Mouse (Mus musculus) liver, postnatal 0 days (tissue): ENCODE data around the gene Gm20388. TPM values are rescaled to one million over a fixed set of nuclear protein-coding genes. Genes with fewer than 3 reads are reported as not detected.

Experiments used
- ATAC-seq: fragments of 200-750 bp; cut with Nextera tagmentation; 2 replicates; pipeline ENCODE4 v1.8.0; 2017; ENCODE audit warnings: mild to moderate bottlenecking, moderate library complexity
- DNase-seq: peaks from one replicate; pipeline ENCODE4 v3.0.0-alpha.2; 2016
- H3K27ac ChIP-seq: fragments of 300-500 bp; sonication (generic); 2 replicates; pipeline ENCODE4 v1.5.1; 2014; ENCODE audit warnings: antibody characterized with exemption, moderate library complexity, mild to moderate bottlenecking, low read depth
- H3K27me3 ChIP-seq: fragments of 300-500 bp; sonication (generic); 2 replicates; pipeline ENCODE4 v1.6.1; 2014; ENCODE audit warnings: low read length, control low read depth, mixed read lengths; ENCODE audit not compliant: insufficient read depth
- H3K36me3 ChIP-seq: fragments of 300-500 bp; sonication (generic); replicated peaks from 2 replicates; pipeline ENCODE4 v1.6.1; 2014; ENCODE audit warnings: mild to moderate bottlenecking, control low read depth, low read length, moderate library complexity, mixed read lengths; ENCODE audit not compliant: insufficient read depth
- H3K4me1 ChIP-seq: fragments of 300-500 bp; sonication (generic); 2 replicates; pipeline ENCODE4 v1.6.1; 2014; ENCODE audit warnings: antibody characterized with exemption, mild to moderate bottlenecking, control low read depth; ENCODE audit not compliant: insufficient read depth
- H3K4me2 ChIP-seq: fragments of 300-500 bp; sonication (generic); 2 replicates; pipeline ENCODE4 v1.6.1; 2014; ENCODE audit warnings: low read depth, mild to moderate bottlenecking, low read length, moderate library complexity, mixed read lengths
- H3K4me3 ChIP-seq: fragments of 300-500 bp; sonication (generic); 2 replicates; pipeline ENCODE4 v1.5.1; 2014; ENCODE audit warnings: low read depth, low read length
- H3K9ac ChIP-seq: fragments of 300-500 bp; sonication (generic); replicated peaks from 2 replicates; pipeline ENCODE4 v1.6.1; 2014; ENCODE audit warnings: mild to moderate bottlenecking, moderate library complexity
- H3K9me3 ChIP-seq: fragments of 300-500 bp; sonication (generic); 2 replicates; pipeline ENCODE4 v1.6.1; 2016; ENCODE audit warnings: mild to moderate bottlenecking, control low read depth, low read length, mixed read lengths
- CTCF ChIP-seq: sonication (generic); IDR thresholded peaks from 2 replicates; pipeline ENCODE4 v1.5.1; 2016; ENCODE audit warnings: antibody characterized with exemption, low read depth
- EP300 ChIP-seq: IDR thresholded peaks from 2 replicates; pipeline ENCODE4 v1.6.1; 2016; ENCODE audit warnings: antibody characterized with exemption, low read depth, mild to moderate bottlenecking
- WGBS: fragments of 180-500 bp; shearing (Covaris S2); extraction: QIAGEN DNeasy Blood & Tissue Kit; methylation state at CpG from one replicate; pipeline ENCODE4 v1.1.7; 2014; ENCODE audit not compliant: insufficient replicate concordance; 5-methylcytosine and 5-hydroxymethylcytosine counted together
- polyA plus RNA-seq: library from polyadenylated mRNA; unstranded; fragments of >200 nt; fragmentation: Nextera tagmentation; extraction: Ambion mirVana; gene quantifications from 2 replicates; pipeline ENCODE4 v1.2.1, GENCODE M21; 2015

The Gm20388 gene
- polyA plus RNA-seq, 1 experiment from 2014 or later = not detected

DNA sequence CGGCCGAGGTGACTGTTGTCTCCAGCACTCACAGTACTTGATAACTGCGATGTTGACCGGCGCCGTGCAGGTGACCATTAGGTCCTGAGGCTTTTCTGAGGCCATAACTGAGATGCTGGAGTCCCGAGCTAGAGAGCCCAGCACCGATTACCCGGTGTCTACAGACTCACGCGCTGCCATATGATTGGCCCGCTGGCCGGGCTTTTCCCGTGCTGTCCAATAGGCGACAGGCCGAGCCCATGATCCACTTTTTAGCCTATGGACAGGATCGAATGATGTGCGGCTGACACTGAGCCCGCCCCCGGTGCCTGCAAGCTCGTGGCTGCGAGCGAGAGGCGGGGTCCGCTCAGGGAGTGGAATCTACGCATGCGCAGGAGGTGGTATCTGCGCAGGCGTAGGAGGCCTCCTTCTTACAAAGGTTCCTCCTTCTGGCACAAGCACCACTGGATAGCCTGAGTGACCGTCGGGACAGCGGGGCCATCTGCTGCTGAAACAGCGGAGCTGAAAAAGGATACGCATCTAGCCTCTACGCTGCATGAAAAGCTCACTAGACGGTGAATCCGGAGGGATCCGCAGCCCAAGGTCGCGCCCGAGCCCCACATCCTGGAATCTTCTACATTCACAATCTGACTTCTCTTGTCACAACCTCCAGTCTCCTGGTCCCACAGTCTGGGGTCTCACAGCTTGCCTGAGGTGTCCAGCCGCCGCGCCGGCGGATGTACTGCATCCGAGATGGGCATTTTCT is 2532.8 kb downstream of the Gm20388 start, which contains the start of gene Mvd:
Mvd (minus strand) TSS at position 161 of the 745 bp plus-strand sequence.
- Histone ChIP-seq H3K36me3 (peaks cover 9% of the 10 kb centered on the region; the same call in 1 of the 2 replicates), H3K27me3 (no peaks in the 10 kb centered on the region), H3K27ac (peak within 1 kb of the TSS; percentile 89), H3K9ac (peak within 1 kb of the TSS; percentile 73), H3K9me3 (no peaks in the 10 kb centered on the region), H3K4me3 (peak within 1 kb of the TSS; percentile 70), H3K4me2 (peak within 1 kb of the TSS; percentile 100), H3K4me1 (peaks cover 29% of the 10 kb centered on the region)
- TF ChIP-seq EP300 = no peak
- peak; percentile 58 for TF ChIP-seq CTCF
- ATAC-seq = peak; percentile 96
- DNase-seq = peak; percentile 98
- WGBS = under 1% methylated on average over 47 of the region's 47 CpGs

- H3K27me3 ChIP-seq = no peaks in the 10 kb centered on the region
- peak overlapping the region; percentile 100 for H3K4me2 ChIP-seq
- H3K27ac ChIP-seq = peak overlapping the region; percentile 89
- H3K36me3 ChIP-seq = peaks cover 9% of the 10 kb centered on the region; the same call in 1 of the 2 replicates
- peak overlapping the region; percentile 69 for H3K9ac ChIP-seq
- H3K9me3 ChIP-seq = no peaks in the 10 kb centered on the region
- peak; percentile 55 for ATAC-seq
- DNase-seq = peak; percentile 90
- TF ChIP-seq EP300 = peak; percentile 61
- TF ChIP-seq CTCF = no peak
- peaks cover 29% of the 10 kb centered on the region for H3K4me1 ChIP-seq
- peak overlapping the region; percentile 70 for H3K4me3 ChIP-seq
- 5% methylated on average over 19 of the region's 19 CpGs for WGBS
These were observed 2533.6 kb downstream of the Gm20388 start for GRCm38 (mm10) chr8:122444058-122444748.

DNA sequence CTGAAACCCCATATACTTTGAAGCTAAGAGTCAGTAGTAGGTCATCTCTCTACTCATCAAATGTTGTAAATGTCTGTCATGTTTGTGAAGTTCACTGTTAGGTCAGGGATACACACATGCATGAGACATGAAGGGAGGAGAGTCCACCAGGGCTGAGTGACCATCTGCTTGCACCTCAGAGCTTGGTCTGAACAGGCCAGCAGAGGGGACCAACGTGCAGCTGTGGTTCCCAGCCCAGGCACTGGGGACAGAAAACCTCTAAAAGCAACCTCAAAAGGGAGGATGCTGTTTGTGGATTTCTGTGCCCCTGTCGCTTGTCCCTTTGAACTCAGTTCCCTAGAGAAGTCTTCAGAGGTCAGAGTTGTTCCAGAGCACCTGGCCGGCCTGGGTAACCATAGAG is 2534.6 kb downstream of the Gm20388 start:
- no peak for ATAC-seq
- Histone ChIP-seq H3K9me3 (no peaks in the 10 kb centered on the region), H3K4me2 (peak overlapping the region; percentile 100), H3K4me1 (peaks cover 29% of the 10 kb centered on the region), H3K27ac (peak overlapping the region; percentile 89; the same call in 1 of the 2 replicates), H3K36me3 (no peaks in the 10 kb centered on the region), H3K4me3 (no peak overlapping the region), H3K9ac (no peak overlapping the region), H3K27me3 (no peaks in the 10 kb centered on the region)
- no peak for DNase-seq
- 42% methylated on average over 3 of the region's 3 CpGs for WGBS
- TF ChIP-seq EP300 (no peak), CTCF (peak; percentile 53)

GRCm38 (mm10) chr8:122451161-122451703 is 2540.6 kb downstream of the Gm20388 start:
- Histone ChIP-seq H3K27ac (no peak overlapping the region), H3K27me3 (no peaks in the 10 kb centered on the region), H3K9me3 (no peaks in the 10 kb centered on the region), H3K36me3 (no peaks in the 10 kb centered on the region), H3K4me1 (peaks cover 5% of the 10 kb centered on the region), H3K9ac (no peak overlapping the region), H3K4me2 (no peak overlapping the region), H3K4me3 (no peak overlapping the region)
- DNase-seq (no peak), ATAC-seq (no peak)
- 70% methylated on average over 7 of the region's 7 CpGs for WGBS
- TF ChIP-seq EP300 (no peak), CTCF (no peak)

- no peaks in the 10 kb centered on the region for H3K9me3 ChIP-seq
- no peaks in the 10 kb centered on the region for H3K36me3 ChIP-seq
- H3K9ac ChIP-seq = no peak overlapping the region
- ATAC-seq (no peak), DNase-seq (no peak)
- peaks cover 5% of the 10 kb centered on the region for H3K4me1 ChIP-seq
- TF ChIP-seq CTCF (no peak), EP300 (no peak)
- H3K4me3 ChIP-seq = no peak overlapping the region
- H3K4me2 ChIP-seq = no peak overlapping the region
- H3K27ac ChIP-seq = no peak overlapping the region
- no peaks in the 10 kb centered on the region for H3K27me3 ChIP-seq
- WGBS = 87% methylated on average over 10 of the region's 10 CpGs
These were observed 2541.5 kb downstream of the Gm20388 start for GRCm38 (mm10) chr8:122452154-122452553.

- peaks cover 4% of the 10 kb centered on the region for H3K27me3 ChIP-seq
- H3K9me3 ChIP-seq = no peaks in the 10 kb centered on the region
- no peak overlapping the region for H3K4me2 ChIP-seq
- ATAC-seq (no peak), DNase-seq (no peak)
- H3K27ac ChIP-seq = no peak overlapping the region
- TF ChIP-seq EP300 (no peak), CTCF (no peak)
- H3K4me3 ChIP-seq = no peak overlapping the region
- H3K9ac ChIP-seq = no peak overlapping the region
- no peaks in the 10 kb centered on the region for H3K36me3 ChIP-seq
- 65% methylated on average over 6 of the region's 6 CpGs for WGBS
- H3K4me1 ChIP-seq = peaks cover 6% of the 10 kb centered on the region
These were observed 2543.8 kb downstream of the Gm20388 start for GRCm38 (mm10) chr8:122454409-122454808.
